Mouse (Mus musculus): Measurements from ENCODE around the gene Casq2. TPM values are rescaled to one million over a fixed set of nuclear protein-coding genes. Genes with fewer than 3 reads are reported as not detected.

Casq2 gene
- polyA plus RNA-seq, 1 experiment from 2014 or later: 5.2 TPM

DNA sequence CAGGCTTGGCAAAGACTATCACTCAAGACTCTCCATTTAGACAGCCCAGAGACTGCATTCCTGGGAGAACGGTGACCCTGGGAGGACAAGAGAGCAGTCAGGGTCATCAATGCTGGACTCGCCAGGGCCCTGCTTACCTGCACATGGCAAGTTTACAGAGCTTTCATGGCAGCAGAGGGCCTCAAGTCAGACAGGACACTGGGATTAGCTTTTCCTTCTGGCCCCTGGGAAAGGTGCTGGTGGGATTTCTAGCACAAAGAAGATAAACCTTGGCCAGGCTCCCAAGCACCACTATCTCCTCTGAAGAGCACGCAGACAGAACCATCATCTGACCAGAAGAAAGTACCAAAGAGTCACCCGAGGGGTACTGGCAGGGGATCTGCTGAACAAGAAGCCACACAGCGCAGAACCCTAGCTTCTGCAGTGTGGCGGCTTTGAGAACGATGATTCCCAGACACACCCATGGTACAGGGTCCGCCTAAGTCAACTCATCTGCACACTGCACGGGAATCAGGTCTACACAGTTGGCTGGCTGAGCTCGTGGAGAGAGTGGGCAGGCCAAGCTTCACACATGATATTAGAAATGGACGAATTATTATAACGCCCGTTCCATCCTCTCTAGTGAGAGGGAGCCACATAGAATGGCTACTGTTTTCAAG lies 1.3 kb upstream of the Casq2 start:
- H3K9ac ChIP-seq: no peak overlapping the region
- H3K27ac ChIP-seq: no peak overlapping the region
- no peaks in the 10 kb centered on the region for H3K36me3 ChIP-seq
- no peak for ATAC-seq (ENCODE audit: insufficient number of reproducible peaks, insufficient read depth, low FRiP score, low TSS enrichment, low read depth)
- 65% methylated on average over 13 of the region's 13 CpGs for WGBS
- peaks cover 14% of the 10 kb centered on the region for H3K4me1 ChIP-seq
- no peaks in the 10 kb centered on the region for H3K9me3 ChIP-seq
- peaks cover 33% of the 10 kb centered on the region for H3K27me3 ChIP-seq
- H3K4me2 ChIP-seq: no peak overlapping the region
- H3K4me3 ChIP-seq: no peak overlapping the region

GRCm38 (mm10) chr3:102085719-102086118 lies 496 bp upstream of the Casq2 start:
- Histone ChIP-seq H3K27me3 (peaks cover 33% of the 10 kb centered on the region), H3K36me3 (no peaks in the 10 kb centered on the region), H3K9ac (no peak overlapping the region), H3K4me1 (peaks cover 14% of the 10 kb centered on the region), H3K27ac (no peak overlapping the region), H3K9me3 (no peaks in the 10 kb centered on the region), H3K4me3 (no peak overlapping the region), H3K4me2 (no peak overlapping the region)
- no peak for ATAC-seq (ENCODE audit: insufficient number of reproducible peaks, insufficient read depth, low FRiP score, low TSS enrichment, low read depth)
- 38% methylated on average over 12 of the region's 12 CpGs for WGBS

DNA sequence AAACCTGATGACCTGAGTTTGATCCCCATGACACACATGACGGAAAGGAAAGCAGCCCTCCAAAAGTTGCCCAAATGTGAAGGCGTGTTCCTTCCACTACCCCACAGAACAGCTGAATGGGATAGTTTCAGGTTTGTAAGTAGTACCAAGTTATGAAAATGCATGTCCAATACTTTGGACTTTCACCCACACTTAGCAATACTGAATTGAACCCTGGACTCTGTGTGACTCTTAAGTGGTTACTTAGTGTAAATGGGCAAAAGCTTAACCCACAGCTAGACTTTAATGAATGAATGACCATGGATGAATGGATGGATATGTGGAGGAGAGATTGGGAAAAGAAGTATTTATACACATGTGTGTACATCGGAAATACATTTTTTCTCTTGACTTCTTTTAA lies 8.6 kb downstream of the Casq2 start:
- Histone ChIP-seq H3K36me3 (no peaks in the 10 kb centered on the region), H3K27ac (no peak overlapping the region), H3K27me3 (no peaks in the 10 kb centered on the region), H3K4me1 (0 out of 2 replicates have a peak, but pooled peaks cover 4% of the 10 kb centered on the region), H3K4me3 (no peak overlapping the region), H3K9ac (no peak overlapping the region), H3K9me3 (no peaks in the 10 kb centered on the region), H3K4me2 (no peak overlapping the region)
- no peak for ATAC-seq (ENCODE audit: insufficient number of reproducible peaks, insufficient read depth, low FRiP score, low TSS enrichment, low read depth)
- WGBS: 84% methylated on average over 3 of the region's 3 CpGs

DNA sequence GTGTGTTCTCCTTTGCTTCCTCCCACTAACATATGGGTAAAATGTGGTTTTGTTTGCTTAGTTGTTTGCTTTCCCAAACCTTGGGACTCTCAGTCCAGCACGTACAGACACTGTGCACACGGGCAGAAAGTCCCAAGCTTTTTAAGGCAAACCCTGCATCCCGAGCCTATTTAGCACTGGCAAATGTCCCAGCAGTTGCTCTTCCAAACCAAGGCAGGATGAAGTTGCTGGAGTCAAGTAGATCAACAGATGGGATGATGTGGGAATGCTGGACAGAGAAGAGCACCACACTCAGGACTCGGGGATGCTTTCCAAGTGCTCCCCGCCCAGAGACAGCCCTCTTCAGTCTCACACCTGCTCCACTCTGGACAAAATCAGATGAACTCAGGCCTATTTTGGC lies 9.2 kb downstream of the Casq2 start:
- no peaks in the 10 kb centered on the region for H3K36me3 ChIP-seq
- 0 out of 2 replicates have a peak, but pooled peaks cover 4% of the 10 kb centered on the region for H3K4me1 ChIP-seq
- 76% methylated on average over 5 of the region's 5 CpGs for WGBS
- H3K9ac ChIP-seq: no peak overlapping the region
- ATAC-seq (ENCODE audit: insufficient number of reproducible peaks, insufficient read depth, low FRiP score, low TSS enrichment, low read depth): no peak
- H3K4me3 ChIP-seq: no peak overlapping the region
- no peaks in the 10 kb centered on the region for H3K27me3 ChIP-seq
- no peaks in the 10 kb centered on the region for H3K9me3 ChIP-seq
- H3K27ac ChIP-seq: no peak overlapping the region
- no peak overlapping the region for H3K4me2 ChIP-seq

DNA sequence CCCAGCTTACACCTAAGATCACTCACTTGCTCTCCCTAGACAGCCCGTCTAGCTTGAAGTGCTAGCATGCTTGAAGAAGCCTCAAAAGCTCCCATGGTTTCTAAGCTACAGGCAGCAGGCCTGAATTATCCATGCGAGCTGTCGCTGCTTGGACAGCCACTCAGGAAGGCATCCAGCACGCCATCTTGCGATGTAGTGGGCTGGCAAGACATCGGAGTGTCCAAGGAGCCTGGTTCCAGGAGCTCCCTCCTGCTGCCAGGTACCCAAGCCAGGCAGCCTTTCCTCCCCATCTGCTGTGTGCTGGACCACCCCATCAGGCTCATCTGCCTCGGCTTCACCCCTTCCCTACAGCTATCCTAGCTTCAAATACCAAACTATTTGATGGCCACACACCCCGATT lies 10.2 kb downstream of the Casq2 start:
- H3K9me3 ChIP-seq: no peaks in the 10 kb centered on the region
- H3K36me3 ChIP-seq: no peaks in the 10 kb centered on the region
- H3K4me3 ChIP-seq: no peak overlapping the region
- H3K27me3 ChIP-seq: no peaks in the 10 kb centered on the region
- H3K27ac ChIP-seq: no peak overlapping the region
- H3K4me1 ChIP-seq: 0 out of 2 replicates have a peak, but pooled peaks cover 4% of the 10 kb centered on the region
- no peak overlapping the region for H3K4me2 ChIP-seq
- no peak overlapping the region for H3K9ac ChIP-seq
- ATAC-seq (ENCODE audit: insufficient number of reproducible peaks, insufficient read depth, low FRiP score, low TSS enrichment, low read depth): no peak
- WGBS: 88% methylated on average over 8 of the region's 8 CpGs

GRCm38 (mm10) chr3:102096976-102097375 lies 10.8 kb downstream of the Casq2 start:
- H3K9me3 ChIP-seq: no peaks in the 10 kb centered on the region
- H3K4me3 ChIP-seq: no peak overlapping the region
- no peak overlapping the region for H3K9ac ChIP-seq
- 87% methylated on average over 2 of the region's 2 CpGs for WGBS
- ATAC-seq (ENCODE audit: insufficient number of reproducible peaks, insufficient read depth, low FRiP score, low TSS enrichment, low read depth): no peak
- H3K4me1 ChIP-seq: 0 out of 2 replicates have a peak, but pooled peaks cover 4% of the 10 kb centered on the region
- no peaks in the 10 kb centered on the region for H3K36me3 ChIP-seq
- no peak overlapping the region for H3K4me2 ChIP-seq
- no peak overlapping the region for H3K27ac ChIP-seq
- H3K27me3 ChIP-seq: no peaks in the 10 kb centered on the region

- Histone ChIP-seq H3K27me3 (no peaks in the 10 kb centered on the region), H3K9ac (no peak overlapping the region), H3K36me3 (no peaks in the 10 kb centered on the region), H3K27ac (no peak overlapping the region), H3K4me3 (no peak overlapping the region), H3K4me2 (no peak overlapping the region), H3K4me1 (0 out of 2 replicates have a peak, but pooled peaks cover 4% of the 10 kb centered on the region), H3K9me3 (no peaks in the 10 kb centered on the region)
- ATAC-seq (ENCODE audit: insufficient number of reproducible peaks, insufficient read depth, low FRiP score, low TSS enrichment, low read depth): no peak
- WGBS: 20% methylated on average over 10 of the region's 10 CpGs
These were observed 13.0 kb downstream of the Casq2 start for GRCm38 (mm10) chr3:102099242-102099641.

DNA sequence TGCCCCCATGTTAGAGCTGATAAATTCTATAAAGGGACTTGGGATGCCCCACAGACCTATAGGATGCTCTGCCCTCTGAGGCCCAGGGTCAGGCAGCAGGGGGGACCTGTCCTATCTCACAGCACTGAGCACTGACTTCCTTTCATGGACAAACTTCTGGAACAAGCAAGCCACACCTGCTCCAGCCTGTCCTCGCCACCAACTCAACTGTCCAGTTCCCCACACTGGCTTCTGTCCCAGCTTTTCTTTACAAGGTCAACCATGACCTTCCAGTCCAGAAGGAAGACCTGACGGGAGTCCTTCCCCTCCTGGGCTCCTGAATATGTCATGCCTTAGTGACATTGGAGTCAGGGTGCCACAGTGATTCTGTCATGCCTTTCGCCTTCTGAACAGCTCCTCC lies 13.6 kb downstream of the Casq2 start:
- Histone ChIP-seq H3K27me3 (no peaks in the 10 kb centered on the region), H3K9ac (no peak overlapping the region), H3K4me2 (no peak overlapping the region), H3K9me3 (no peaks in the 10 kb centered on the region), H3K27ac (no peak overlapping the region), H3K4me3 (no peak overlapping the region), H3K36me3 (no peaks in the 10 kb centered on the region), H3K4me1 (0 out of 2 replicates have a peak, but pooled peaks cover 4% of the 10 kb centered on the region)
- WGBS: 91% methylated on average over 3 of the region's 3 CpGs
- no peak for ATAC-seq (ENCODE audit: insufficient number of reproducible peaks, insufficient read depth, low FRiP score, low TSS enrichment, low read depth)

GRCm38 (mm10) chr3:102101445-102101844 lies 15.2 kb downstream of the Casq2 start:
- no peaks in the 10 kb centered on the region for H3K9me3 ChIP-seq
- no peak overlapping the region for H3K9ac ChIP-seq

DNA sequence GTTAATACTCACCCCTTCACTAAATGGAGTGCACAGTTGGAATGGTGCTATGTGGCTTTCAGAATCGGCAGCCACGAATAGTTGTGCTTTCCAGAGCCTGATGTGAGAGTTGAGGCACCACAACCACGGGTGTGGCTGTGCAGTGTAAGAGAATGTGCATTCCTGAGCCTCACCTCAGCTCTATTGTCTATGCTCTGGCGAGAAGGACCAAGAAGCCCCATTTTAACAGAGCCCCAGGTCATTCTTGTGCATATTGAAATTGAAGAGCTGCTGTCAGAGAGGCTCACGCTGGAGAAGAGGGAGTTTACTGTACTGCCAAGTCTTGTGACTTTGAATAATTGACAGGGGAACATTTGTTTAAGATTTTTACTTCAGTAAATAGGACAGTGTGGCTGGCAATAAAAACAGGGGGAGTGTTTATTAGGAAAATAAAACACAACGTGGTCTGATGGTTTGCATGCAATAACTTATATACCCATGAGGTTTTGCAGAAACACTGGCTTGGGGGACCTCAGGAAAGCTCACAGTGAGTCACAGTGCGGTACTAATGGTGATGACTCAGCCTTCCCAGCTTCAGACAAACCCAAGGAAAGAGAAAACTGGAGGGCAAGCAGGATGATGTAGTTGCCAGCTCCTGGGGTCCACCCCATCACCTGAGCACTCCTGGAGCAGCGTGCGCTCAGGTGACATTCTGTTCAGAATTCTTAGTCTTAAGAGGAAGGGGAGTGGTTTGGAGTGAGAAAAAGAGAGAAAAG lies 17.8 kb downstream of the Casq2 start:
- H3K4me1 ChIP-seq: 0 out of 2 replicates have a peak, but pooled peaks cover 4% of the 10 kb centered on the region
- no peak overlapping the region for H3K9ac ChIP-seq
- no peaks in the 10 kb centered on the region for H3K9me3 ChIP-seq
- ATAC-seq (ENCODE audit: insufficient number of reproducible peaks, insufficient read depth, low FRiP score, low TSS enrichment, low read depth): no peak
- H3K27ac ChIP-seq: no peak overlapping the region
- H3K36me3 ChIP-seq: no peaks in the 10 kb centered on the region
- no peaks in the 10 kb centered on the region for H3K27me3 ChIP-seq
- no peak overlapping the region for H3K4me3 ChIP-seq
- H3K4me2 ChIP-seq: no peak overlapping the region
- 70% methylated on average over 9 of the region's 9 CpGs for WGBS

More at GRCm38 (mm10) chr3:102101445-102101844, 15.2 kb downstream of the Casq2 start:
- no peaks in the 10 kb centered on the region for H3K36me3 ChIP-seq
- H3K4me1 ChIP-seq: 0 out of 2 replicates have a peak, but pooled peaks cover 4% of the 10 kb centered on the region
- 85% methylated on average over 4 of the region's 4 CpGs for WGBS
- no peak overlapping the region for H3K4me2 ChIP-seq
- H3K27ac ChIP-seq: no peak overlapping the region
- ATAC-seq (ENCODE audit: insufficient number of reproducible peaks, insufficient read depth, low FRiP score, low TSS enrichment, low read depth): no peak
- H3K4me3 ChIP-seq: no peak overlapping the region
- H3K27me3 ChIP-seq: no peaks in the 10 kb centered on the region

GRCm38 (mm10) chr3:102108201-102108600 lies 22.0 kb downstream of the Casq2 start:
- Histone ChIP-seq H3K4me2 (no peak overlapping the region), H3K9ac (no peak overlapping the region), H3K36me3 (no peaks in the 10 kb centered on the region), H3K9me3 (no peaks in the 10 kb centered on the region), H3K4me3 (no peak overlapping the region), H3K27ac (no peak overlapping the region), H3K4me1 (no peaks in the 10 kb centered on the region), H3K27me3 (no peaks in the 10 kb centered on the region; the same call in 1 of the 2 replicates)
- no peak for ATAC-seq (ENCODE audit: insufficient number of reproducible peaks, insufficient read depth, low FRiP score, low TSS enrichment, low read depth)
- WGBS: 77% methylated on average over 3 of the region's 3 CpGs

Measured in embryonic facial prominence, embryonic 13.5 days (tissue).